Mouse (Mus musculus): ENCODE measurements around the gene Cacna2d3. TPM values are rescaled to one million over a fixed set of nuclear protein-coding genes. Genes with fewer than 3 reads are reported as not detected.

The Cacna2d3 gene
- polyA plus RNA-seq, 1 experiment from 2014 or later = 1.3 TPM

DNA sequence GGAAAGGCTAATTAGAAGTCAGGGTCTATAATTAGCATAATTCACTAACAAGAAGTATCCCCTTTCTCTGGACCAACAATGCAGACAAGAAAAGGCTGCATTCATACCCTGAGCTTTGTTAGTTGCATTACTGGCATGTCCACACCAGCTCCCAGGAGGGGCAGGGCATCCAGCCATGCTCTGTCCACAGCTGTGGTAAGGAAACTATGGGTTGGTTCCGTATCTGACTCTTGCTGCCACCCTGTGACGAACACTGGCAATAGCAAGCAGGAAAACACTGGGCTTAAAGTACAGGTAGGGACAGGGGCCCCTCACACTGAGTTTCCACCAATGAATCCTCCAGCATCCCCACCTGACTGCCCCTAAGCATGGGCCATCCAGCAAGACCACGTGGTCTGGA is 25.5 kb downstream of the Cacna2d3 start:
- H3K9ac ChIP-seq (ENCODE audit: low read length) = no peak overlapping the region
- H3K27me3 ChIP-seq (ENCODE audit: control insufficient read depth, insufficient read depth, low read length) = 0 out of 2 replicates have a peak, but pooled peaks cover 11% of the 10 kb centered on the region
- no peaks in the 10 kb centered on the region for H3K9me3 ChIP-seq (ENCODE audit: control insufficient read depth, low read length)
- no peak overlapping the region for H3K4me3 ChIP-seq (ENCODE audit: control insufficient read depth in 1 of 2, insufficient read depth in 1 of 2, low read depth in 1 of 2, low read length in 2 of 2)
- H3K4me1 ChIP-seq (ENCODE audit: control insufficient read depth in 2 of 2, insufficient read depth in 2 of 2, low read length in 2 of 2) = no peaks in the 10 kb centered on the region
- no peaks in the 10 kb centered on the region for H3K36me3 ChIP-seq (ENCODE audit: control insufficient read depth, insufficient read depth, low read length)
- 3% methylated on average over 3 of the region's 3 CpGs for WGBS
- H3K27ac ChIP-seq (replicated peaks in 1 of 2; ENCODE audit: control insufficient read depth in 1 of 2, insufficient read depth in 1 of 2, low read depth in 2 of 2, low read length in 2 of 2) = no peak overlapping the region
- ATAC-seq (ENCODE audit: insufficient number of reproducible peaks, insufficient read depth, low FRiP score, low read depth) = no peak
- H3K4me2 ChIP-seq (ENCODE audit: low read length) = no peak overlapping the region

GRCm38 (mm10) chr14:29672436-29673050 is 49.1 kb downstream of the Cacna2d3 start:
- Histone ChIP-seq H3K4me3 (ENCODE audit: control insufficient read depth in 1 of 2, insufficient read depth in 1 of 2, low read depth in 1 of 2, low read length in 2 of 2) (no peak overlapping the region), H3K36me3 (ENCODE audit: control insufficient read depth, insufficient read depth, low read length) (no peaks in the 10 kb centered on the region), H3K4me2 (ENCODE audit: low read length) (no peak overlapping the region), H3K9ac (ENCODE audit: low read length) (no peak overlapping the region), H3K4me1 (ENCODE audit: control insufficient read depth in 2 of 2, insufficient read depth in 2 of 2, low read length in 2 of 2) (no peaks in the 10 kb centered on the region), H3K27me3 (ENCODE audit: control insufficient read depth, insufficient read depth, low read length) (no peaks in the 10 kb centered on the region), H3K27ac (replicated peaks in 1 of 2; ENCODE audit: control insufficient read depth in 1 of 2, insufficient read depth in 1 of 2, low read depth in 2 of 2, low read length in 2 of 2) (no peak overlapping the region), H3K9me3 (ENCODE audit: control insufficient read depth, low read length) (no peaks in the 10 kb centered on the region)
- WGBS = 32% methylated on average over 1 of the region's 1 CpGs
- ATAC-seq (ENCODE audit: insufficient number of reproducible peaks, insufficient read depth, low FRiP score, low read depth) = no peak

DNA sequence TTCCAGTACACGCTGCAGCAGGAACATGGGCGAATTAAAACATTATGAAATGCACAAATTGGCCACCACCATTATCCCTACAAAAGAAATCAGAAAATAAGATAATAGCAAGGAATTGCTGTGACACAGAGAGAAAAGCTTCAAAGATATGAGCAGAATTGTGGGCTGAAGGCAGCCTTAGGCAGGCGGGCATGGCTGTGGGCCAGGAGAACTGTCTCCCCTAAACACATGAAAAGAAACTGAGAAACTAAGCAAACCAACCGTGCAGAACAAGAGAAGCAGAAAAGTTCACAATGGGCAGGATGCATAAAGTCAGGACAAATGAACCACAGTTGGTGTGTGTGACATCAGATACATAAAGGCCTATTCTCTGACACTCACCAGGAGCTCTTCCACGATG is 51.8 kb downstream of the Cacna2d3 start:
- no peak overlapping the region for H3K4me2 ChIP-seq (ENCODE audit: low read length)
- H3K9ac ChIP-seq (ENCODE audit: low read length) = no peak overlapping the region
- H3K27me3 ChIP-seq (ENCODE audit: control insufficient read depth, insufficient read depth, low read length) = no peaks in the 10 kb centered on the region
- H3K9me3 ChIP-seq (ENCODE audit: control insufficient read depth, low read length) = no peaks in the 10 kb centered on the region
- WGBS = 73% methylated on average over 5 of the region's 5 CpGs
- no peaks in the 10 kb centered on the region for H3K4me1 ChIP-seq (ENCODE audit: control insufficient read depth in 2 of 2, insufficient read depth in 2 of 2, low read length in 2 of 2)
- ATAC-seq (ENCODE audit: insufficient number of reproducible peaks, insufficient read depth, low FRiP score, low read depth) = no peak
- H3K4me3 ChIP-seq (ENCODE audit: control insufficient read depth in 1 of 2, insufficient read depth in 1 of 2, low read depth in 1 of 2, low read length in 2 of 2) = no peak overlapping the region
- H3K36me3 ChIP-seq (ENCODE audit: control insufficient read depth, insufficient read depth, low read length) = no peaks in the 10 kb centered on the region
- H3K27ac ChIP-seq (replicated peaks in 1 of 2; ENCODE audit: control insufficient read depth in 1 of 2, insufficient read depth in 1 of 2, low read depth in 2 of 2, low read length in 2 of 2) = no peak overlapping the region

DNA sequence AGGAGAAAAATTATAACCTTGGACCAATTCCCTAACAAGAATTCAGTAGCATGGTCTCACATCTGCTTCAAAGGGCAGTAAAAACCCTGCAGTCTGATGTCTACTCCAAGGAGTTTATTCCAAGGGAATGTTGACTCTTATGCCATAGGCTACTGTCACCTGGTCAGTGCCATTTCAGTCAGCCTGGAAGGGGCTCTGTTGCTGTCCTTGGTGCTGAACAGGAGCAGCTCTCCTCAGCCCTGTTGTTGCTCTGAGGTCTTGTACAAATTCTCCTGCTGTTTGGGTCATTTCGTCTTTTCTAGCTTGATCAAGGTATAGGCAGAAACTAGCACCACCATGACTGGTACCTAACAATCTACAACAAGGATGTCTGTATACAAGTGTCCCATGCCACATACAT is 64.7 kb downstream of the Cacna2d3 start:
- Histone ChIP-seq H3K9me3 (ENCODE audit: control insufficient read depth, low read length) (no peaks in the 10 kb centered on the region), H3K4me2 (ENCODE audit: low read length) (no peak overlapping the region), H3K27me3 (ENCODE audit: control insufficient read depth, insufficient read depth, low read length) (no peaks in the 10 kb centered on the region), H3K27ac (replicated peaks in 1 of 2; ENCODE audit: control insufficient read depth in 1 of 2, insufficient read depth in 1 of 2, low read depth in 2 of 2, low read length in 2 of 2) (no peak overlapping the region), H3K9ac (ENCODE audit: low read length) (no peak overlapping the region), H3K4me3 (ENCODE audit: control insufficient read depth in 1 of 2, insufficient read depth in 1 of 2, low read depth in 1 of 2, low read length in 2 of 2) (no peak overlapping the region), H3K4me1 (ENCODE audit: control insufficient read depth in 2 of 2, insufficient read depth in 2 of 2, low read length in 2 of 2) (no peaks in the 10 kb centered on the region), H3K36me3 (ENCODE audit: control insufficient read depth, insufficient read depth, low read length) (no peaks in the 10 kb centered on the region)
- ATAC-seq (ENCODE audit: insufficient number of reproducible peaks, insufficient read depth, low FRiP score, low read depth) = no peak
- 50% methylated on average over 1 of the region's 1 CpGs for WGBS

GRCm38 (mm10) chr14:29650591-29650990 is 71.1 kb downstream of the Cacna2d3 start:
- Histone ChIP-seq H3K4me3 (ENCODE audit: control insufficient read depth in 1 of 2, insufficient read depth in 1 of 2, low read depth in 1 of 2, low read length in 2 of 2) (no peak overlapping the region), H3K4me2 (ENCODE audit: low read length) (no peak overlapping the region), H3K27me3 (ENCODE audit: control insufficient read depth, insufficient read depth, low read length) (no peaks in the 10 kb centered on the region), H3K9ac (ENCODE audit: low read length) (no peak overlapping the region), H3K4me1 (ENCODE audit: control insufficient read depth in 2 of 2, insufficient read depth in 2 of 2, low read length in 2 of 2) (no peaks in the 10 kb centered on the region), H3K36me3 (ENCODE audit: control insufficient read depth, insufficient read depth, low read length) (no peaks in the 10 kb centered on the region), H3K9me3 (ENCODE audit: control insufficient read depth, low read length) (no peaks in the 10 kb centered on the region), H3K27ac (replicated peaks in 1 of 2; ENCODE audit: control insufficient read depth in 1 of 2, insufficient read depth in 1 of 2, low read depth in 2 of 2, low read length in 2 of 2) (no peak overlapping the region)
- 69% methylated on average over 5 of the region's 5 CpGs for WGBS
- no peak for ATAC-seq (ENCODE audit: insufficient number of reproducible peaks, insufficient read depth, low FRiP score, low read depth)

- Histone ChIP-seq H3K4me3 (ENCODE audit: control insufficient read depth in 1 of 2, insufficient read depth in 1 of 2, low read depth in 1 of 2, low read length in 2 of 2) (no peak overlapping the region), H3K9ac (ENCODE audit: low read length) (no peak overlapping the region), H3K27me3 (ENCODE audit: control insufficient read depth, insufficient read depth, low read length) (no peaks in the 10 kb centered on the region), H3K4me2 (ENCODE audit: low read length) (no peak overlapping the region), H3K4me1 (ENCODE audit: control insufficient read depth in 2 of 2, insufficient read depth in 2 of 2, low read length in 2 of 2) (no peaks in the 10 kb centered on the region), H3K27ac (replicated peaks in 1 of 2; ENCODE audit: control insufficient read depth in 1 of 2, insufficient read depth in 1 of 2, low read depth in 2 of 2, low read length in 2 of 2) (no peak overlapping the region), H3K36me3 (ENCODE audit: control insufficient read depth, insufficient read depth, low read length) (no peaks in the 10 kb centered on the region), H3K9me3 (ENCODE audit: control insufficient read depth, low read length) (no peaks in the 10 kb centered on the region)
- no peak for ATAC-seq (ENCODE audit: insufficient number of reproducible peaks, insufficient read depth, low FRiP score, low read depth)
- WGBS = 71% methylated on average over 6 of the region's 6 CpGs
Measured at GRCm38 (mm10) chr14:29648721-29649120, 72.9 kb downstream of the Cacna2d3 start.

DNA sequence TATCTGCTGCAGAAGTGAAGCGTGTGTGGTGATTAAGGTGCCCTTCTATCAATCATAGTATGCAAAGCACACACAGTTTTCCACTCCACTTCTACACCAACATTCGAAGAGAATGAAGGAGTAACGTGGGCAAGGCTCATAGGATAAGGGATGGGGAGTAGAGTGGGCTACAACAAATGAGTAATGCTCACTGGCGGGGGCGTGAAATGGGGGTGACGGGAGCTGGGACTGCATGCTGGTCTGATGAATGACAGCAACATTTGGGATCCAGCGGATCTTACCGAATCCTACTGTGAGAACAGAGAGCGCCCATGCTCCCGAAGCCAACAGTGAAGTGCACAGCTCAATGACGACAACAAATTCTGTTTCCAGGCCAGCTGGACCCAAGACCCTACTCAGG is 76.2 kb downstream of the Cacna2d3 start:
- Histone ChIP-seq H3K4me3 (ENCODE audit: control insufficient read depth in 1 of 2, insufficient read depth in 1 of 2, low read depth in 1 of 2, low read length in 2 of 2) (no peak overlapping the region), H3K27ac (replicated peaks in 1 of 2; ENCODE audit: control insufficient read depth in 1 of 2, insufficient read depth in 1 of 2, low read depth in 2 of 2, low read length in 2 of 2) (no peak overlapping the region), H3K27me3 (ENCODE audit: control insufficient read depth, insufficient read depth, low read length) (no peaks in the 10 kb centered on the region), H3K4me2 (ENCODE audit: low read length) (no peak overlapping the region), H3K9ac (ENCODE audit: low read length) (no peak overlapping the region), H3K4me1 (ENCODE audit: control insufficient read depth in 2 of 2, insufficient read depth in 2 of 2, low read length in 2 of 2) (no peaks in the 10 kb centered on the region), H3K9me3 (ENCODE audit: control insufficient read depth, low read length) (no peaks in the 10 kb centered on the region), H3K36me3 (ENCODE audit: control insufficient read depth, insufficient read depth, low read length) (no peaks in the 10 kb centered on the region)
- 62% methylated on average over 11 of the region's 11 CpGs for WGBS
- no peak for ATAC-seq (ENCODE audit: insufficient number of reproducible peaks, insufficient read depth, low FRiP score, low read depth)

GRCm38 (mm10) chr14:29643217-29643616 is 78.4 kb downstream of the Cacna2d3 start:
- ATAC-seq (ENCODE audit: insufficient number of reproducible peaks, insufficient read depth, low FRiP score, low read depth) = no peak
- Histone ChIP-seq H3K4me3 (ENCODE audit: control insufficient read depth in 1 of 2, insufficient read depth in 1 of 2, low read depth in 1 of 2, low read length in 2 of 2) (no peak overlapping the region), H3K36me3 (ENCODE audit: control insufficient read depth, insufficient read depth, low read length) (no peaks in the 10 kb centered on the region), H3K27me3 (ENCODE audit: control insufficient read depth, insufficient read depth, low read length) (no peaks in the 10 kb centered on the region), H3K4me2 (ENCODE audit: low read length) (no peak overlapping the region), H3K9ac (ENCODE audit: low read length) (no peak overlapping the region), H3K4me1 (ENCODE audit: control insufficient read depth in 2 of 2, insufficient read depth in 2 of 2, low read length in 2 of 2) (no peaks in the 10 kb centered on the region), H3K27ac (replicated peaks in 1 of 2; ENCODE audit: control insufficient read depth in 1 of 2, insufficient read depth in 1 of 2, low read depth in 2 of 2, low read length in 2 of 2) (no peak overlapping the region), H3K9me3 (ENCODE audit: control insufficient read depth, low read length) (no peaks in the 10 kb centered on the region)
- WGBS = 73% methylated on average over 4 of the region's 4 CpGs
